Mouse (Mus musculus): ENCODE results near the gene Prl3d3.
"Not testable (repeated sequence)": the region's sequence is repeated elsewhere in the genome, so short reads cannot be mapped to it uniquely, and the experiment has no call there.

The Prl3d3 gene

GRCm38 (mm10) chr13:27156490-27156889 lies at the start of gene Prl3d3:
Gene Prl3d3 (plus strand): TSS chr13:27156790.
- DNase-seq (ENCODE audit: low read depth, low spot score) = not testable (repeated sequence)

- DNase-seq (ENCODE audit: low read depth, low spot score) = not testable (repeated sequence)
Observed at GRCm38 (mm10) chr13:27121398-27121797, 35.2 kb upstream of the Prl3d3 start, which contains the start of gene Prl3d2. Gene Prl3d2 (plus strand): TSS chr13:27121698.

- DNase-seq (ENCODE audit: low read depth, low spot score) = no peak
Observed at GRCm38 (mm10) chr13:27148264-27148663, 8.3 kb upstream of the Prl3d3 start.

- no peak for DNase-seq (ENCODE audit: low read depth, low spot score)
Observed at GRCm38 (mm10) chr13:27196359-27196758, 39.8 kb downstream of the Prl3d3 start, which contains the start of gene Prl3c1. Gene Prl3c1 (plus strand): TSS chr13:27196659.
